Mouse (Mus musculus) liver, adult 2 months (tissue): ENCODE data around the gene C1ql4.

ENCODE experiments used
- CTCF ChIP-seq: fragments of 200-500 bp; IDR thresholded peaks from 2 replicates; pipeline ENCODE4 v1.5.1; 2011; ENCODE audit warnings: low read depth, low read length, control low read depth
- POLR2A ChIP-seq: fragments of 200-500 bp; IDR thresholded peaks from 2 replicates; pipeline ENCODE4 v1.6.1; 2011; ENCODE audit warnings: low read length, control low read depth; ENCODE audit not compliant: insufficient read depth; ENCODE audit errors: extremely low read depth

DNA sequence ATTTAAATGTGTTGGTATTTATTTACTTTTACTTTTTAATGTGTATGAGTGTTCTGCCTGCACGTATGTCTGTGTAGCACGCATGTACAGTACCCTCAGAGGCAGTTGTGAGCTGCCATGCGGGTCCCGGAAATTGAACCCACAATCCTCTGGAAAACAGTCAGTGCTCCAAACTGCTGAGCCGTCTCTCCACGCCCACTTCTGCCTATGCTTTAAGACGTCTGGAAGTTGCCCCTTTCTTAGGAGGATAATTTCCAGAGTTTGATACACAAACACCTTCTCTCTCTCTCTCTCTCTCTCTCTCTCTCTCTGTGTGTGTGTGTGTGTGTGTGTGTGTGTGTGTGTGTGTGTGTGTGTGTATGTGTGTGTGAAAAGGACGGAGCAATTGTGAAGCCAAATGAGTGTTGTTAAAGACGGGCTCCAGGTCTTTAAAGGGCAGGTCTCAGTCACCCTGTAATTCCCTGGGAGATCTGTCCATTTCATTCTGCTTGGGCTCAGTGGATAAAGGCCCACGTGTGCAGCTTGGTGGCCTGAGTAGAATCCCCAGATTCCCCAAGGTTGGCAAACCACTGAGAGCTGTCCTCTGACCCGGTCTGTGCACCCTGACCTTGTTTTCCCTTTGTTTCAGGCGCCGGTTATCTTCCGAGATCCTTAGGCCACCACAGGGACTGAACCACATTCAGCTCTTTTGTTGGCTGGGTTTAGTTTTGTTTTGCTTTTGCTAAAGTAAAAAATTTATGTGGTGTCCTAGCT lies 26.9 kb upstream of the C1ql4 start:
- TF ChIP-seq CTCF (no peak), POLR2A (no peak)
